In genomic region chr1:119124063-119124462, GRCm38 (mm10) we compare ENCODE assay signal across 26 mouse cellular contexts.
"Had no signal": no experiment of that assay in that cellular context is flagged by ENCODE, and none has a peak within 500 bp of the region (broad histone marks: within the 10 kb centered on the region; RNA-seq: fewer than 3 reads in every experiment).

No protein-coding gene starts in this region.

- H3K27ac ChIP-seq: heart, adult 2 months; heart, embryonic 13.5 days; heart, embryonic 15.5 days; hindbrain, embryonic 12.5 days; hindbrain, embryonic 14.5 days; hindbrain, postnatal 0 days; kidney, embryonic 15.5 days; kidney, postnatal 0 days; limb, embryonic 13.5 days; limb, embryonic 15.5 days; liver, embryonic 12.5 days had no signal

- H3K9ac ChIP-seq: heart, embryonic 13.5 days; heart, embryonic 15.5 days; hindbrain, embryonic 12.5 days; hindbrain, embryonic 14.5 days; kidney, embryonic 15.5 days; limb, embryonic 13.5 days; limb, embryonic 15.5 days; liver, embryonic 12.5 days had no signal

- H3K4me1 ChIP-seq: heart, embryonic 13.5 days; heart, embryonic 15.5 days; hindbrain, embryonic 12.5 days; kidney, embryonic 15.5 days; limb, embryonic 13.5 days; limb, embryonic 15.5 days; liver, embryonic 12.5 days had no signal

- H3K4me3 ChIP-seq: heart, adult 2 months; heart, embryonic 13.5 days; heart, embryonic 15.5 days; hindbrain, embryonic 12.5 days; kidney, embryonic 15.5 days; limb, embryonic 13.5 days; limb, embryonic 15.5 days; liver, embryonic 12.5 days had no signal

- DNase-seq: gastrocnemius, postnatal 14 days; gastrocnemius, postnatal 36 days; heart, adult 11 months; heart, adult 2 months; heart, postnatal 14 days; heart, postnatal 36 days; kidney, adult 11 months; kidney, adult 2 months; kidney, adult 9 months; kidney, postnatal 14 days; kidney, postnatal 36 days; layer of hippocampus, adult 9-11 months; layer of hippocampus, postnatal 36 days; left cerebral cortex, postnatal 4 days had no signal

- H3K27me3 ChIP-seq: heart, embryonic 13.5 days; heart, embryonic 15.5 days; hindbrain, embryonic 12.5 days; kidney, embryonic 15.5 days; limb, embryonic 13.5 days; limb, embryonic 15.5 days; liver, embryonic 12.5 days had no signal

- ATAC-seq: hindbrain, postnatal 0 days; intestine, embryonic 16.5 days; liver, embryonic 12.5 days had no signal

- H3K36me3 ChIP-seq: heart, embryonic 13.5 days; heart, embryonic 15.5 days; hindbrain, embryonic 12.5 days; kidney, embryonic 15.5 days; limb, embryonic 13.5 days; limb, embryonic 15.5 days; liver, embryonic 12.5 days had no signal

- H3K9me3 ChIP-seq: heart, embryonic 13.5 days; heart, embryonic 15.5 days; hindbrain, embryonic 12.5 days; kidney, embryonic 15.5 days; limb, embryonic 13.5 days; limb, embryonic 15.5 days; liver, embryonic 12.5 days had no signal

- H3K4me2 ChIP-seq: heart, embryonic 11.5 days; heart, embryonic 13.5 days; heart, embryonic 15.5 days; hindbrain, embryonic 12.5 days; hindbrain, embryonic 14.5 days; kidney, embryonic 15.5 days; limb, embryonic 13.5 days; limb, embryonic 15.5 days; liver, embryonic 12.5 days had no signal
